Mouse (Mus musculus) kidney, adult 2 months (tissue): ENCODE data around the gene Mertk.

ENCODE experiments used
- CTCF ChIP-seq: fragments of 200-500 bp; conservative IDR thresholded peaks from 2 replicates; pipeline ENCODE4 v1.5.1; 2011; ENCODE audit warnings: low read depth, mild to moderate bottlenecking, control low read depth, low read length, moderate library complexity, mixed read lengths; ENCODE audit not compliant: insufficient read depth, insufficient read length
- POLR2A ChIP-seq: fragments of 200-500 bp; IDR thresholded peaks from one replicate; pipeline ENCODE4 v1.6.1; 2011; ENCODE audit warnings: low read depth, low read length, control low read depth

GRCm38 (mm10) chr2:128805341-128805740, 106.6 kb downstream of the Mertk start:
- TF ChIP-seq CTCF, result no peak
- TF ChIP-seq POLR2A, result no peak
